Mouse (Mus musculus) liver, embryonic 14.5 days (tissue): ENCODE results near the gene Grip1. TPM values are rescaled to one million over a fixed set of nuclear protein-coding genes. Genes with fewer than 3 reads are reported as not detected.

Experiments
- ATAC-seq: fragments of 200-750 bp; cut with Nextera tagmentation; 2 replicates; pipeline ENCODE4 v1.8.0; 2017; ENCODE audit warnings: moderate number of reproducible peaks, mild to moderate bottlenecking, moderate library complexity; ENCODE audit not compliant: insufficient read depth
- DNase-seq, 3 experiments: peaks; one replicate each; pipeline ENCODE4 v3.0.0-alpha.2; 2012 to 2013; ENCODE audit warnings: low read depth in 3 of 3, low spot score in 3 of 3
- H3K27ac ChIP-seq: fragments of 300-500 bp; sonication (generic); 2 replicates; pipeline ENCODE4 v1.5.1; 2014; ENCODE audit warnings: moderate library complexity, mild to moderate bottlenecking, control low read depth, inconsistent platforms
- H3K27me3 ChIP-seq: fragments of 300-500 bp; sonication (generic); 2 replicates; pipeline ENCODE4 v1.6.1; 2014; ENCODE audit warnings: mild to moderate bottlenecking, low read length, moderate library complexity; ENCODE audit not compliant: control insufficient read depth, insufficient read depth
- H3K36me3 ChIP-seq: fragments of 300-500 bp; sonication (generic); replicated peaks from 2 replicates; pipeline ENCODE4 v1.6.1; 2014; ENCODE audit warnings: low read depth; ENCODE audit not compliant: control insufficient read depth, insufficient read depth
- H3K4me1 ChIP-seq, 2 experiments: fragments of 200-500 bp in 1 of 2; fragments of 300-500 bp in 1 of 2; sonication (generic) in 1 of 2; replicated peaks; 2 replicates each; pipeline ENCODE4 v1.6.1; 2012 to 2014; ENCODE audit warnings: antibody characterized with exemption in 1 of 2, inconsistent platforms in 1 of 2, low read length in 1 of 2; ENCODE audit not compliant: control insufficient read depth in 2 of 2, insufficient read depth in 2 of 2
- H3K4me2 ChIP-seq: fragments of 300-500 bp; sonication (generic); 2 replicates; pipeline ENCODE4 v1.6.1; 2014; ENCODE audit warnings: low read depth, mild to moderate bottlenecking, control low read depth, moderate library complexity
- H3K4me3 ChIP-seq, 2 experiments: fragments of 200-500 bp in 1 of 2; fragments of 300-500 bp in 1 of 2; sonication (generic) in 1 of 2; 2 replicates each; pipeline ENCODE4 v1.5.1; 2012 to 2014; ENCODE audit warnings: low read depth in 2 of 2, low read length in 2 of 2, mild to moderate bottlenecking in 2 of 2, control low read depth in 1 of 2, inconsistent platforms in 1 of 2, moderate library complexity in 1 of 2; ENCODE audit not compliant: insufficient read depth in 1 of 2
- H3K9ac ChIP-seq: fragments of 300-500 bp; sonication (generic); replicated peaks from 2 replicates; pipeline ENCODE4 v1.6.1; 2014; ENCODE audit warnings: mild to moderate bottlenecking, control low read depth, moderate library complexity
- H3K9me3 ChIP-seq: fragments of 300-500 bp; sonication (generic); 2 replicates; pipeline ENCODE4 v1.6.1; 2016; ENCODE audit warnings: low read length, mixed read lengths; ENCODE audit not compliant: control insufficient read depth
- CTCF ChIP-seq: IDR thresholded peaks from 2 replicates; pipeline ENCODE4 v1.5.1; 2016; ENCODE audit warnings: antibody characterized with exemption, low read depth, control low read depth
- EP300 ChIP-seq: IDR thresholded peaks from 2 replicates; pipeline ENCODE4 v1.6.1; 2016; ENCODE audit warnings: antibody characterized with exemption, low read depth
- WGBS: fragments of 180-500 bp; shearing (Covaris S2); extraction: QIAGEN DNeasy Blood & Tissue Kit; methylation state at CpG from one replicate; pipeline ENCODE4 v1.1.7; 2014; ENCODE audit not compliant: insufficient replicate concordance; 5-methylcytosine and 5-hydroxymethylcytosine counted together
- polyA plus RNA-seq, 2 experiments: library from polyadenylated mRNA; depleted of rRNA in 1 of 2; stranded (reverse) in 1 of 2; unstranded in 1 of 2; fragments of >200 nt; fragmentation: Nextera tagmentation in 1 of 2; extraction: Ambion mirVana in 1 of 2; gene quantifications; 2 replicates each; pipeline versions ENCODE4 v1.2.1 to v1.2.3; 2012 to 2014

The Grip1 gene
- polyA plus RNA-seq, 2 experiments, result 0.37 to 0.56 TPM

- ATAC-seq (no peak), DNase-seq (no peak)
- no peaks in the 10 kb centered on the region for H3K36me3 ChIP-seq
- H3K4me1 ChIP-seq, result no peaks in the 10 kb centered on the region
- TF ChIP-seq CTCF (no peak), EP300 (no peak)
- H3K27ac ChIP-seq, result no peak overlapping the region
- WGBS, result 62% methylated on average over 6 of the region's 6 CpGs
- H3K27me3 ChIP-seq, result no peaks in the 10 kb centered on the region
- H3K9me3 ChIP-seq, result no peaks in the 10 kb centered on the region
- no peak overlapping the region for H3K4me2 ChIP-seq
- no peak overlapping the region for H3K4me3 ChIP-seq
- H3K9ac ChIP-seq, result no peak overlapping the region
Observed at GRCm38 (mm10) chr10:120035824-120036223, 582.2 kb downstream of the Grip1 start.

GRCm38 (mm10) chr10:120038194-120038593 lies 584.6 kb downstream of the Grip1 start:
- 75% methylated on average over 5 of the region's 5 CpGs for WGBS
- Histone ChIP-seq H3K4me3 (no peak overlapping the region), H3K27ac (no peak overlapping the region), H3K4me2 (no peak overlapping the region), H3K27me3 (no peaks in the 10 kb centered on the region), H3K4me1 (no peaks in the 10 kb centered on the region), H3K9me3 (no peaks in the 10 kb centered on the region), H3K36me3 (no peaks in the 10 kb centered on the region), H3K9ac (no peak overlapping the region)
- DNase-seq (no peak), ATAC-seq (no peak)
- TF ChIP-seq EP300 (no peak), CTCF (no peak)

GRCm38 (mm10) chr10:120044237-120044636 lies 590.6 kb downstream of the Grip1 start:
- Histone ChIP-seq H3K9me3 (no peaks in the 10 kb centered on the region), H3K36me3 (no peaks in the 10 kb centered on the region), H3K27ac (no peak overlapping the region), H3K9ac (no peak overlapping the region), H3K4me3 (no peak overlapping the region), H3K4me2 (no peak overlapping the region), H3K4me1 (no peaks in the 10 kb centered on the region), H3K27me3 (no peaks in the 10 kb centered on the region)
- TF ChIP-seq EP300 (no peak), CTCF (no peak)
- WGBS, result 77% methylated on average over 6 of the region's 6 CpGs
- ATAC-seq, result no peak
- no peak for DNase-seq

GRCm38 (mm10) chr10:120044714-120045234 lies 591.1 kb downstream of the Grip1 start:
- no peaks in the 10 kb centered on the region for H3K4me1 ChIP-seq
- no peak overlapping the region for H3K4me2 ChIP-seq
- TF ChIP-seq EP300, result no peak
- no peak for TF ChIP-seq CTCF
- no peak overlapping the region for H3K9ac ChIP-seq
- no peaks in the 10 kb centered on the region for H3K27me3 ChIP-seq
- no peaks in the 10 kb centered on the region for H3K36me3 ChIP-seq
- no peak overlapping the region for H3K27ac ChIP-seq
- H3K4me3 ChIP-seq, result no peak overlapping the region
- DNase-seq (no peak), ATAC-seq (no peak)
- no peaks in the 10 kb centered on the region for H3K9me3 ChIP-seq
- 85% methylated on average over 2 of the region's 2 CpGs for WGBS

GRCm38 (mm10) chr10:120060579-120061237 lies 607.1 kb downstream of the Grip1 start:
- no peak overlapping the region for H3K9ac ChIP-seq
- TF ChIP-seq EP300, result no peak
- no peak for TF ChIP-seq CTCF
- H3K27me3 ChIP-seq, result no peaks in the 10 kb centered on the region
- no peak overlapping the region for H3K4me2 ChIP-seq
- ATAC-seq (no peak), DNase-seq (no peak)
- H3K9me3 ChIP-seq, result no peaks in the 10 kb centered on the region
- no peak overlapping the region for H3K4me3 ChIP-seq
- no peaks in the 10 kb centered on the region for H3K36me3 ChIP-seq
- no peak overlapping the region for H3K27ac ChIP-seq
- WGBS, result 55% methylated on average over 10 of the region's 10 CpGs
- no peaks in the 10 kb centered on the region for H3K4me1 ChIP-seq
